Mouse (Mus musculus) thymus, adult 2 months (tissue): ENCODE data around the gene Hist2h2ab. TPM values are rescaled to one million over a fixed set of nuclear protein-coding genes. Genes with fewer than 3 reads are reported as not detected.
"Not testable (repeated sequence)": the region's sequence is repeated elsewhere in the genome, so short reads cannot be mapped to it uniquely, and the experiment has no call there.

Source experiments
- DNase-seq: peaks from one replicate; pipeline ENCODE4 v3.0.0; 2021
- H3K27ac ChIP-seq: fragments of 200-500 bp; 2 replicates; pipeline ENCODE4 v1.5.1; 2012; ENCODE audit warnings: low read length, control low read depth; ENCODE audit not compliant: control insufficient read depth, insufficient read depth
- H3K27me3 ChIP-seq: fragments of 200-500 bp; 2 replicates; pipeline ENCODE4 v1.6.1; 2012; ENCODE audit warnings: mild to moderate bottlenecking, low read length, moderate library complexity, mixed read lengths; ENCODE audit not compliant: control insufficient read depth, insufficient read depth
- H3K36me3 ChIP-seq: fragments of 200-500 bp; 2 replicates; pipeline ENCODE4 v1.6.1; 2012; ENCODE audit warnings: mild to moderate bottlenecking, low read length, moderate library complexity; ENCODE audit not compliant: control insufficient read depth, insufficient read depth
- H3K4me1 ChIP-seq: fragments of 200-500 bp; replicated peaks from 2 replicates; pipeline ENCODE4 v1.6.1; 2012; ENCODE audit warnings: low read length; ENCODE audit not compliant: control insufficient read depth, insufficient read depth
- H3K4me3 ChIP-seq: fragments of 200-500 bp; 2 replicates; pipeline ENCODE4 v1.5.1; 2012; ENCODE audit warnings: mild to moderate bottlenecking, low read length, control low read depth, moderate library complexity; ENCODE audit not compliant: control insufficient read depth, insufficient read depth
- CTCF ChIP-seq: fragments of 200-500 bp; IDR thresholded peaks from 2 replicates; pipeline ENCODE4 v1.5.1; 2012; ENCODE audit warnings: mild to moderate bottlenecking, control low read depth, low read length, moderate library complexity, borderline replicate concordance; ENCODE audit not compliant: control insufficient read depth, poor library complexity, insufficient read depth; ENCODE audit errors: extremely low read depth
- POLR2A ChIP-seq: fragments of 200-500 bp; IDR thresholded peaks from 2 replicates; pipeline ENCODE4 v1.6.1; 2012; ENCODE audit warnings: mild to moderate bottlenecking, low read length, control low read depth, moderate library complexity; ENCODE audit not compliant: control insufficient read depth, poor library complexity, insufficient read depth; ENCODE audit errors: extremely low read depth
- WGBS: fragments of 180-500 bp; shearing (Covaris S2); methylation state at CpG from one replicate; pipeline ENCODE4 v1.1.7; 2018; 5-methylcytosine and 5-hydroxymethylcytosine counted together
- polyA plus RNA-seq: library from polyadenylated mRNA; depleted of rRNA; stranded (reverse); fragments of >200 nt; gene quantifications from 2 replicates; pipeline ENCODE4 v1.2.3, GENCODE M21; 2012

Gene Hist2h2ab
- polyA plus RNA-seq, 1 experiment = 6.1 TPM

DNA sequence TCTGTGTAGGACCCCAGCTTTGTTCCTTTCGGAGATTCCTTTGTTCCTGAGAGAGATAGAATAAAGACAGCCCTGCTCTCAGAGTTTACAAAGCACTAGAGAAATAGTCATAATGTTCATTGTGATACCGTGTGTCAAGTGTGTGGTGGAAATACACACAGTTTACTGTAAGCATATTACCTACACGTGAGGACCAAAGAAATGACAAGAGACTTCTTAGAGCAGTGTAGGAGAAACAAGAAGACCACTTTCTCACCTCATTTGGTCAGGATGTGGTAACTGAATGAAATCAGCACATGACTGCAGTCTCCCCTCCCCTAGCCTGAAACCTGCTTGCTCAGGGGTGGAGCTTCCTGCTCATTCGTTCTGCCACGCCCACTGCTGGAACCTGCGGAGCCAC is 21.5 kb upstream of the Hist2h2ab start:
- 2% methylated on average over 6 of the region's 6 CpGs for WGBS
- Histone ChIP-seq H3K4me3 (peak overlapping the region; percentile 27; the same call in 1 of the 2 replicates), H3K27me3 (no peaks in the 10 kb centered on the region), H3K27ac (peak overlapping the region; percentile 96), H3K4me1 (peaks cover 22% of the 10 kb centered on the region), H3K36me3 (no peaks in the 10 kb centered on the region)
- TF ChIP-seq POLR2A (no peak), CTCF (no peak)
- DNase-seq = peak; percentile 51

GRCm38 (mm10) chr3:96198601-96199251 is 20.9 kb upstream of the Hist2h2ab start:
- WGBS = 35% methylated on average over 8 of the region's 8 CpGs
- H3K36me3 ChIP-seq, H3K27me3 ChIP-seq, H3K4me3 ChIP-seq, H3K27ac ChIP-seq, DNase-seq: not testable (repeated sequence)
- H3K4me1 ChIP-seq = peaks cover 22% of the 10 kb centered on the region

- no peak for DNase-seq
- Histone ChIP-seq H3K36me3 (no peaks in the 10 kb centered on the region), H3K27ac (no peak overlapping the region), H3K4me1 (peaks cover 20% of the 10 kb centered on the region), H3K4me3 (no peak overlapping the region), H3K27me3 (no peaks in the 10 kb centered on the region)
- no peak for TF ChIP-seq POLR2A
- no peak for TF ChIP-seq CTCF
- 64% methylated on average over 2 of the region's 2 CpGs for WGBS
Measured at GRCm38 (mm10) chr3:96199731-96200130, 19.9 kb upstream of the Hist2h2ab start.

DNA sequence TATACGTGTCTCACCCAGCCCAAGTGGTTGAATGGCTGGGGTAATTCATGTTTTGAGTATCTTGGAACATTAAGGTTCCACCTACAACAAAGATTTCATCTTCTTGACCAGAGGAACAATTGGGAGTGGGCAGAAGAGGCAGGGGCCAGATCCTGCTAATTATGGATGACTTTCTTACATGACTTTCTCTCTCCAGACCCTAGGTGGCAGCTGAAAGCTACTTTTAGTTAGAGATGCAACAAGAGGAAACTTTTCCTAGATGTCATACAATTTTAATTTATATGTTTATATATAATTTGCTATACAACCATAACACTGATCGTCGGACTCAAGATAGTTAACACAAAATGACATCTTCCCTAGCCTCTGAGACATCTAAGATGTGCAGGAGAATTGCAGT is 11.8 kb upstream of the Hist2h2ab start:
- H3K4me1 ChIP-seq = no peaks in the 10 kb centered on the region
- no peaks in the 10 kb centered on the region for H3K27me3 ChIP-seq
- H3K36me3 ChIP-seq = no peaks in the 10 kb centered on the region
- DNase-seq = no peak
- no peak overlapping the region for H3K4me3 ChIP-seq
- no peak for TF ChIP-seq POLR2A
- TF ChIP-seq CTCF = no peak
- 73% methylated on average over 3 of the region's 3 CpGs for WGBS
- no peak overlapping the region for H3K27ac ChIP-seq

DNA sequence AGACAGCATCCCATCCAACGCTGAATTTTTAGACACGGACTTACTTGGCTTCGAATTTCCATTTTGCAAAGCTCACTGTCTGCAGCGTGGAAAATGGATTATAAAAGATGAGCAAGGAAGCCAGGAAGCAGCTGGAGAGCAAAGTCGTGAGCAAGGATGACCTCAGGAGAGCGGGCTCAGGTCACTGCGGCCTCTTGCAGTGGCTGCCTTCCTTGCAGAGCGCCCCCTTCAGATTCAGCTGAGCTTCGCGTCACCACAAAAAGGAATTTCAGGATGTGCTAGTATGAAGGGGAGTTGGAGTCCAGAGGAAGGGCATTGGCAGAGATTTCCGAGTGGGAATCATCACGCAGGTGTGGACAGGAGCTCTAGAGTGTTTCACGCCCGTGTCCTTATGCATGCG is 10.4 kb upstream of the Hist2h2ab start:
- DNase-seq = no peak
- Histone ChIP-seq H3K36me3 (no peaks in the 10 kb centered on the region), H3K4me3 (no peak overlapping the region), H3K4me1 (no peaks in the 10 kb centered on the region), H3K27me3 (no peaks in the 10 kb centered on the region), H3K27ac (no peak overlapping the region)
- 61% methylated on average over 15 of the region's 15 CpGs for WGBS
- TF ChIP-seq CTCF = no peak
- no peak for TF ChIP-seq POLR2A

DNA sequence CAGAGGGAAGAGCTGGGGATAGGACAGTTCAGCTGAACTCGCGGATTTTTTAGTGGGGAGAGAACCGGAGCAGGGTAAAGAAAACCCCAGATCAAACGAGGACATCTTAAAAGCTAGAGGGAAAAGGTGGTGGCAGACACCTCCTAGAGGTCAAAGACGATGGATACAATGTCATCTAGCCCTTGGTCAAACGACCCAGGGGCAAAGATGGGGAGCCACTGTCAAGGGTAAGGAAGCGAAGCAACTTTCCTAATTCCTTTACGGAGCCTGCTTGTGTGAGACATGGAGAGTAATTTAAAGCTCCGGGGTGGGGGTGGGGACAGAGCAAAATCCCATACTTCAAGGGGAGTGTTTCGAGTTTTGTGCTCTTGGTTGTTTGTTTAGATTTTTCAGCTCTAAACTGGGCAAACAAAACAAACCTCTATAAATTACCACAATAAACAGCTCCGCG is 449 bp upstream of the Hist2h2ab start:
- H3K4me1 ChIP-seq = peaks cover 17% of the 10 kb centered on the region
- no peaks in the 10 kb centered on the region for H3K36me3 ChIP-seq
- DNase-seq = peak; percentile 56
- peak overlapping the region; percentile 90 for H3K27ac ChIP-seq
- peak overlapping the region; percentile 49 for H3K4me3 ChIP-seq
- H3K27me3 ChIP-seq = no peaks in the 10 kb centered on the region
- no peak for TF ChIP-seq POLR2A
- TF ChIP-seq CTCF = no peak
- WGBS = under 1% methylated on average over 12 of the region's 12 CpGs

DNA sequence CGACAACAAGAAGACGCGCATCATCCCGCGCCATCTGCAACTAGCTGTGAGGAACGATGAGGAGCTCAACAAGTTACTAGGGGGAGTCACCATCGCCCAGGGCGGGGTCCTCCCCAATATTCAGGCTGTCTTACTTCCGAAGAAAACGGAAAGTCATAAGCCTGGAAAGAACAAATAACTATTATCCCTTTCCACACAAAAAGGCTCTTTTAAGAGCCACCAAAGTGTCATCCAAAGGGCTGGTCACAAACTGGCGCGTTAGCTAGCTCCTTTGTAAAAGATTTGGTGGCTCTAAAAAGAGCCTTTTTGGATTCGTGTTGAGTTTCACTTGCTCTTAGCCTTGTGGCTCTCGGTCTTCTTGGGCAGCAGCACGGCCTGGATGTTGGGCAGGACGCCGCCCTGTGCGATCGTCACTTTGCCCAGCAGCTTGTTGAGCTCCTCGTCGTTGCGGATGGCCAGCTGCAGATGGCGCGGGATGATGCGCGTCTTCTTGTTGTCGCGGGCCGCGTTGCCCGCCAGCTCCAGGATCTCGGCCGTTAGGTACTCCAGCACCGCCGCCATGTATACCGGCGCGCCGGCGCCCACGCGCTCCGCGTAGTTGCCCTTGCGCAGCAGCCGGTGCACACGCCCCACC is 583 bp downstream of the Hist2h2ab start:
- H3K27me3 ChIP-seq, DNase-seq, H3K36me3 ChIP-seq: not testable (repeated sequence)
- TF ChIP-seq POLR2A = peak; percentile 77
- under 1% methylated on average over 34 of the region's 47 CpGs for WGBS
- peak overlapping the region; percentile 80 for H3K4me3 ChIP-seq
- peak overlapping the region; percentile 98 for H3K27ac ChIP-seq
- H3K4me1 ChIP-seq = peaks cover 21% of the 10 kb centered on the region
